Mouse (Mus musculus) embryonic fibroblast, embryonic 13.5 days (primary cell): Measurements from ENCODE around the gene 2700097O09Rik.

Experiments
- CTCF ChIP-seq: IDR thresholded peaks from 2 replicates; pipeline ENCODE4 v1.5.1; 2011; ENCODE audit warnings: mild to moderate bottlenecking, control low read depth, low read length, moderate library complexity, borderline replicate concordance; ENCODE audit not compliant: insufficient read depth
- POLR2A ChIP-seq: IDR thresholded peaks from 2 replicates; pipeline ENCODE4 v1.6.1; 2011; ENCODE audit warnings: low read depth, mild to moderate bottlenecking, control low read depth, low read length, moderate library complexity

- TF ChIP-seq POLR2A: no peak
- no peak for TF ChIP-seq CTCF
These were observed 60.5 kb downstream of the 2700097O09Rik start for GRCm38 (mm10) chr12:55019421-55019877.
